Mouse (Mus musculus): ENCODE measurements around the gene Susd5. TPM values are rescaled to one million over a fixed set of nuclear protein-coding genes. Genes with fewer than 3 reads are reported as not detected.

Susd5 gene
- total RNA-seq (2023): not detected

DNA sequence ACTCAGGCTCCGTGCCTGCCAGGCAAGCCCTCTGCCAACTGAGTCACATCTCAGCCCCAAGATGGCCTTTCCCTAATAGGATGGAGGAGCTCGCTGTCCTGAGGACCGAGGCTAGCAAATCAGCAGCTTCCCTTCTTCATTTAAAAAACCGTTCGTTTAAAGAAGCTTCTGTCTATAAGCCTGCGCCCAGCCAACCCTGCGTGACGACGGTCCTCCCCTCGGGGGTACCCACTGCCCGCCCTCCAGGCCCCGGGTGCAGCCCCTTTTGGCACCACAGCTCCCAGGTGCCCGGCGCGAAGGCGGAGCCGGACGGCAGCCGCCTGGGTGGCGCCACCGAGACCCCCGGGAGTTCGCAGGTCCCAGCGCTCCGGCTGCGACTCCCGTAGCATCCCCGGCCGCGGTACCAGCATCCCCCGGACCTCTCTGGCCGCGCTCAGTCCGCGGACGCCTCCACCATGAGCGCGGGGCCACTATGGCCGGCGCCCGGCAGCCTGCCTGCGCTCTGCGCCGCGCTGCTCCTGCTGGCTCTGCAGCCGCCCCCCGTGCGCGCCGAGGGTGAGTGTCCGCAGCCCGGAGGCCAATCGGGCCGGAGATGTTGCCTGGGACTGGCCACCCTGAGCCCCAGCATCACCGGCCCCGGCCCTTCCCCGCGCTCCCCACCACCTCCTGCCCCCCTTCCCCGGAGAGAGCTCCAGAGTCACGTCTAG lies at the start of gene Susd5:
Susd5 (plus strand) TSS at position 51 of the 707 bp plus-strand sequence.

GRCm38 (mm10) chr9:114046028-114046427 lies 10.9 kb upstream of the Susd5 start, which contains the start of gene Fbxl2:
Gene Fbxl2 (minus strand): TSS chr9:114046191.

Other genes with a start within 250 kb of the Susd5 start
- 110 TPM for gene Ubp1, start 126.2 kb upstream of the Susd5 start, total RNA-seq (2023)
- 1.2 TPM for gene Fbxl2, start 10.9 kb upstream of the Susd5 start, total RNA-seq (2023)

Measured in CD4-positive naive resting alpha-beta T cell, adult 57 days (primary cell).